Mouse (Mus musculus) hindbrain, postnatal 0 days (tissue): ENCODE results near the gene Zdhhc6. TPM values are rescaled to one million over a fixed set of nuclear protein-coding genes. Genes with fewer than 3 reads are reported as not detected.

Experiments
- ATAC-seq: fragments of 200-750 bp; cut with Nextera tagmentation; 2 replicates; pipeline ENCODE4 v1.8.0; 2017; ENCODE audit warnings: mild to moderate bottlenecking, moderate TSS enrichment, moderate library complexity
- DNase-seq: peaks from one replicate; pipeline ENCODE4 v3.0.0-alpha.2; 2015; ENCODE audit warnings: low spot score
- H3K27ac ChIP-seq: fragments of 300-500 bp; sonication (generic); 2 replicates; pipeline ENCODE4 v1.5.1; 2014; ENCODE audit warnings: mild to moderate bottlenecking
- H3K27me3 ChIP-seq: fragments of 300-500 bp; sonication (generic); 2 replicates; pipeline ENCODE4 v1.6.1; 2014; ENCODE audit warnings: low read length, mixed read lengths; ENCODE audit not compliant: insufficient read depth
- H3K36me3 ChIP-seq: fragments of 300-500 bp; sonication (generic); 2 replicates; pipeline ENCODE4 v1.6.1; 2014; ENCODE audit warnings: low read length, mixed read lengths; ENCODE audit not compliant: insufficient read depth
- H3K4me1 ChIP-seq: fragments of 300-500 bp; sonication (generic); 2 replicates; pipeline ENCODE4 v1.6.1; 2014; ENCODE audit warnings: antibody characterized with exemption, low read length, mixed read lengths; ENCODE audit not compliant: insufficient read depth
- H3K4me2 ChIP-seq: fragments of 300-500 bp; sonication (generic); 2 replicates; pipeline ENCODE4 v1.6.1; 2014; ENCODE audit warnings: low read depth, mild to moderate bottlenecking, low read length, moderate library complexity, mixed read lengths
- H3K4me3 ChIP-seq: fragments of 300-500 bp; sonication (generic); 2 replicates; pipeline ENCODE4 v1.5.1; 2014; ENCODE audit warnings: low read length
- H3K9ac ChIP-seq: fragments of 300-500 bp; sonication (generic); replicated peaks from 2 replicates; pipeline ENCODE4 v1.6.1; 2014; ENCODE audit warnings: mild to moderate bottlenecking, low read length, moderate library complexity, mixed read lengths
- H3K9me3 ChIP-seq: fragments of 300-500 bp; sonication (generic); 2 replicates; pipeline ENCODE4 v1.6.1; 2016; ENCODE audit warnings: low read length, mixed read lengths
- CTCF ChIP-seq: IDR thresholded peaks from 2 replicates; pipeline ENCODE4 v1.5.1; 2016; ENCODE audit warnings: antibody characterized with exemption, control low read depth, low read depth
- WGBS: fragments of 180-500 bp; shearing (Covaris S2); extraction: QIAGEN DNeasy Blood & Tissue Kit; methylation state at CpG from one replicate; pipeline ENCODE4 v1.1.7; 2014; 5-methylcytosine and 5-hydroxymethylcytosine counted together
- polyA plus RNA-seq: library from polyadenylated mRNA; unstranded; fragments of >200 nt; fragmentation: Nextera tagmentation; extraction: Ambion mirVana; gene quantifications from 2 replicates; pipeline ENCODE4 v1.2.1, GENCODE M21; 2015
- total RNA-seq: library from RNA; depleted of rRNA; stranded (reverse); fragments of >200 nt; gene quantifications from 2 replicates; pipeline ENCODE4 v1.2.3, GENCODE M21; 2014

Gene Zdhhc6
- total and polyA plus RNA-seq, 2 experiments from 2014 or later: 38.3 to 56.8 TPM

DNA sequence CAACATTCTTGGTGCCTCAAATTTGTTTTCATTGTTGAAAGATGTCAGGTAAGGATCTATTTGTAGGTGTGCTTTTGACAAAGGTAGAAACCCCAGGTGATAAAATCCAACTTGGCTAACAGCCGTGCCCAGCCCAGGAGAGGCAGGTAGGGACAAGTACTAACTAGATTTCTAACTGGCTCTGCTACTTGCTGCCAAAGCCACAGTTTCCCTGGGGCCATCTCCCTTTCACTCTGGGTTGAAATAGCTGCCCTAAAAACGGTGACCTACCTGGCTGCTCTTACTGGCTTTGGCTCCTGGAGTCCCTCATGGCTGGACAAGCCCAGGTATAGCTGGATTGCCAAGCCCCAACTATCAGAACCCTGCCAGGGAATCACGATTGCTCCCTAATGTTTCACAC lies 49.0 kb downstream of the Zdhhc6 start:
- no peak overlapping the region for H3K27ac ChIP-seq
- WGBS: 81% methylated on average over 3 of the region's 3 CpGs
- no peaks in the 10 kb centered on the region for H3K9me3 ChIP-seq
- no peak overlapping the region for H3K4me3 ChIP-seq
- no peak overlapping the region for H3K9ac ChIP-seq
- no peak for ATAC-seq
- DNase-seq: no peak
- H3K4me2 ChIP-seq: no peak overlapping the region
- no peaks in the 10 kb centered on the region for H3K36me3 ChIP-seq
- TF ChIP-seq CTCF: no peak
- H3K4me1 ChIP-seq: no peaks in the 10 kb centered on the region
- H3K27me3 ChIP-seq: no peaks in the 10 kb centered on the region

- DNase-seq: no peak
- Histone ChIP-seq H3K27ac (no peak overlapping the region), H3K9me3 (no peaks in the 10 kb centered on the region), H3K4me2 (no peak overlapping the region), H3K4me3 (no peak overlapping the region), H3K27me3 (no peaks in the 10 kb centered on the region), H3K4me1 (no peaks in the 10 kb centered on the region), H3K36me3 (no peaks in the 10 kb centered on the region), H3K9ac (no peak overlapping the region)
- WGBS: 78% methylated on average over 3 of the region's 3 CpGs
- ATAC-seq: no peak
- TF ChIP-seq CTCF: no peak
Measured at GRCm38 (mm10) chr19:55265269-55265668, 50.6 kb downstream of the Zdhhc6 start.

- H3K4me3 ChIP-seq: no peak overlapping the region
- ATAC-seq: no peak
- H3K9me3 ChIP-seq: no peaks in the 10 kb centered on the region
- TF ChIP-seq CTCF: no peak
- H3K9ac ChIP-seq: no peak overlapping the region
- DNase-seq: no peak
- H3K36me3 ChIP-seq: no peaks in the 10 kb centered on the region
- no peak overlapping the region for H3K27ac ChIP-seq
- H3K4me1 ChIP-seq: no peaks in the 10 kb centered on the region
- no peak overlapping the region for H3K4me2 ChIP-seq
- 76% methylated on average over 12 of the region's 12 CpGs for WGBS
- no peaks in the 10 kb centered on the region for H3K27me3 ChIP-seq
Measured at GRCm38 (mm10) chr19:55260389-55261184, 55.2 kb downstream of the Zdhhc6 start.

DNA sequence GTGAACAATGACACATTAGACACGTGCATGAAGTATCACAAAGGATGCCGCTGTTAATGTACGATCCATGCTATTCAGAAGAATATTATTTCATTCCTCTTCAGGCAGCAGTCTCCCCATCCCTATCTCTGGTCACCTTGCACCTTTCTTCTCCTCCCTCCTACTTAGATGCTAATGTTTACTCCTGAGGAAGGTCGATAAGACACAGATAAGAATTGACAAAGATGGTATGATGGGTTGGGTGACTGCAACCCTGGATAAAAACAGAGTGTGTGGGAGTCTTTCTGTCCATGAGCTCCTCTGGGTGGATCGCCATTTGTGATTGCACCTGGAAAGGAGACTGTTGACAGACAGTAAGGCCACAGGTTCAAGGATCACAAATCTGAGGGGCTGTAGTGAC lies 57.3 kb downstream of the Zdhhc6 start:
- WGBS: 83% methylated on average over 5 of the region's 5 CpGs
- ATAC-seq: no peak
- Histone ChIP-seq H3K4me3 (no peak overlapping the region), H3K9me3 (no peaks in the 10 kb centered on the region), H3K4me2 (no peak overlapping the region), H3K27me3 (no peaks in the 10 kb centered on the region), H3K27ac (no peak overlapping the region), H3K4me1 (0 out of 2 replicates have a peak, but pooled peaks cover 6% of the 10 kb centered on the region), H3K9ac (no peak overlapping the region), H3K36me3 (no peaks in the 10 kb centered on the region)
- TF ChIP-seq CTCF: no peak
- DNase-seq: no peak

GRCm38 (mm10) chr19:55257656-55258375 lies 58.0 kb downstream of the Zdhhc6 start:
- WGBS: 83% methylated on average over 5 of the region's 5 CpGs

GRCm38 (mm10) chr19:55256156-55256555 lies 59.7 kb downstream of the Zdhhc6 start:
- no peak for DNase-seq

More at GRCm38 (mm10) chr19:55257656-55258375, 58.0 kb downstream of the Zdhhc6 start:
- H3K9ac ChIP-seq: no peak overlapping the region
- ATAC-seq (no peak), DNase-seq (no peak)
- no peaks in the 10 kb centered on the region for H3K27me3 ChIP-seq
- H3K4me1 ChIP-seq: 0 out of 2 replicates have a peak, but pooled peaks cover 6% of the 10 kb centered on the region
- H3K4me3 ChIP-seq: no peak overlapping the region
- H3K4me2 ChIP-seq: no peak overlapping the region
- TF ChIP-seq CTCF: no peak
- no peak overlapping the region for H3K27ac ChIP-seq
- H3K9me3 ChIP-seq: no peaks in the 10 kb centered on the region
- H3K36me3 ChIP-seq: no peaks in the 10 kb centered on the region

More at GRCm38 (mm10) chr19:55256156-55256555, 59.7 kb downstream of the Zdhhc6 start:
- 78% methylated on average over 9 of the region's 9 CpGs for WGBS
- 0 out of 2 replicates have a peak, but pooled peaks cover 6% of the 10 kb centered on the region for H3K4me1 ChIP-seq
- no peak for ATAC-seq
- H3K4me3 ChIP-seq: no peak overlapping the region
- no peak for TF ChIP-seq CTCF
- no peaks in the 10 kb centered on the region for H3K36me3 ChIP-seq
- no peak overlapping the region for H3K4me2 ChIP-seq
- H3K27me3 ChIP-seq: no peaks in the 10 kb centered on the region
- H3K9me3 ChIP-seq: no peaks in the 10 kb centered on the region
- no peak overlapping the region for H3K9ac ChIP-seq
- no peak overlapping the region for H3K27ac ChIP-seq
